Mouse (Mus musculus): ENCODE measurements around the gene 2510009E07Rik.
"Not testable (repeated sequence)": the region's sequence is repeated elsewhere in the genome, so short reads cannot be mapped to it uniquely, and the experiment has no call there.

Gene 2510009E07Rik

GRCm38 (mm10) chr16:21676791-21677190, 17.7 kb downstream of the 2510009E07Rik start:
- no peak for DNase-seq (ENCODE audit: low read depth)

GRCm38 (mm10) chr16:21673651-21674050, 20.8 kb downstream of the 2510009E07Rik start:
- DNase-seq (ENCODE audit: low read depth) = not testable (repeated sequence)

GRCm38 (mm10) chr16:21673046-21673445, 21.4 kb downstream of the 2510009E07Rik start:
- not testable (repeated sequence) for DNase-seq (ENCODE audit: low read depth)

- no peak for DNase-seq (ENCODE audit: low read depth)
Observed at GRCm38 (mm10) chr16:21671878-21672277, 22.6 kb downstream of the 2510009E07Rik start.

GRCm38 (mm10) chr16:21665423-21665986, 29.0 kb downstream of the 2510009E07Rik start:
- DNase-seq (ENCODE audit: low read depth) = no peak

GRCm38 (mm10) chr16:21664633-21665363, 29.7 kb downstream of the 2510009E07Rik start:
- no peak for DNase-seq (ENCODE audit: low read depth)

- no peak for DNase-seq (ENCODE audit: low read depth)
Observed at GRCm38 (mm10) chr16:21655961-21656360, 38.5 kb downstream of the 2510009E07Rik start.

- DNase-seq (ENCODE audit: low read depth) = no peak
Observed at GRCm38 (mm10) chr16:21655291-21655690, 39.2 kb downstream of the 2510009E07Rik start.

- DNase-seq (ENCODE audit: low read depth) = no peak
Observed at GRCm38 (mm10) chr16:21654384-21654783, 40.1 kb downstream of the 2510009E07Rik start.

- no peak for DNase-seq (ENCODE audit: low read depth)
Observed at GRCm38 (mm10) chr16:21653151-21653550, 41.3 kb downstream of the 2510009E07Rik start.

- DNase-seq (ENCODE audit: low read depth) = no peak
Observed at GRCm38 (mm10) chr16:21651161-21651560, 43.3 kb downstream of the 2510009E07Rik start.

GRCm38 (mm10) chr16:21650289-21650688, 44.2 kb downstream of the 2510009E07Rik start:
- no peak for DNase-seq (ENCODE audit: low read depth)

- DNase-seq (ENCODE audit: low read depth) = peak; percentile 6
Observed at GRCm38 (mm10) chr16:21648800-21649199, 45.7 kb downstream of the 2510009E07Rik start.

GRCm38 (mm10) chr16:21646496-21646895, 48.0 kb downstream of the 2510009E07Rik start:
- DNase-seq (ENCODE audit: low read depth) = no peak

GRCm38 (mm10) chr16:21645915-21646314, 48.5 kb downstream of the 2510009E07Rik start:
- no peak for DNase-seq (ENCODE audit: low read depth)

GRCm38 (mm10) chr16:21644574-21644973, 49.9 kb downstream of the 2510009E07Rik start:
- DNase-seq (ENCODE audit: low read depth) = no peak

GRCm38 (mm10) chr16:21644066-21644561, 50.4 kb downstream of the 2510009E07Rik start:
- no peak for DNase-seq (ENCODE audit: low read depth)

GRCm38 (mm10) chr16:21643621-21644041, 50.8 kb downstream of the 2510009E07Rik start:
- no peak for DNase-seq (ENCODE audit: low read depth)

GRCm38 (mm10) chr16:21642906-21643305, 51.6 kb downstream of the 2510009E07Rik start:
- no peak for DNase-seq (ENCODE audit: low read depth)

GRCm38 (mm10) chr16:21641944-21642343, 52.5 kb downstream of the 2510009E07Rik start:
- DNase-seq (ENCODE audit: low read depth) = no peak

GRCm38 (mm10) chr16:21640766-21641499, 53.5 kb downstream of the 2510009E07Rik start:
- no peak for DNase-seq (ENCODE audit: low read depth)

GRCm38 (mm10) chr16:21637201-21637819, 57.2 kb downstream of the 2510009E07Rik start:
- DNase-seq (ENCODE audit: low read depth) = no peak
